Mouse (Mus musculus) heart, postnatal 0 days (tissue): Measurements from ENCODE around the gene Msh5. TPM values are rescaled to one million over a fixed set of nuclear protein-coding genes. Genes with fewer than 3 reads are reported as not detected.

Source experiments
- ATAC-seq: fragments of 200-750 bp; cut with Nextera tagmentation; 2 replicates; pipeline ENCODE4 v1.8.0; 2017; ENCODE audit warnings: low read depth, moderate number of reproducible peaks, moderate library complexity; ENCODE audit not compliant: insufficient read depth
- DNase-seq: peaks from one replicate; pipeline ENCODE4 v3.0.0-alpha.2; 2016; ENCODE audit warnings: low spot score
- H3K27ac ChIP-seq: fragments of 300-500 bp; sonication (generic); 2 replicates; pipeline ENCODE4 v1.5.1; 2014; ENCODE audit warnings: low read depth, mild to moderate bottlenecking
- H3K27me3 ChIP-seq: fragments of 300-500 bp; sonication (generic); 2 replicates; pipeline ENCODE4 v1.6.1; 2014; ENCODE audit warnings: low read length, mixed read lengths; ENCODE audit not compliant: control insufficient read depth, insufficient read depth
- H3K36me3 ChIP-seq: fragments of 300-500 bp; sonication (generic); replicated peaks from 2 replicates; pipeline ENCODE4 v1.6.1; 2014; ENCODE audit warnings: low read length, mixed read lengths; ENCODE audit not compliant: control insufficient read depth, insufficient read depth
- H3K4me1 ChIP-seq: fragments of 300-500 bp; sonication (generic); 2 replicates; pipeline ENCODE4 v1.6.1; 2014; ENCODE audit warnings: antibody characterized with exemption; ENCODE audit not compliant: control insufficient read depth, insufficient read depth
- H3K4me2 ChIP-seq: fragments of 300-500 bp; sonication (generic); 2 replicates; pipeline ENCODE4 v1.6.1; 2014; ENCODE audit warnings: low read depth, mild to moderate bottlenecking, low read length, moderate library complexity
- H3K4me3 ChIP-seq: fragments of 300-500 bp; sonication (generic); 2 replicates; pipeline ENCODE4 v1.5.1; 2014; ENCODE audit warnings: low read depth, low read length
- H3K9ac ChIP-seq: fragments of 300-500 bp; sonication (generic); replicated peaks from 2 replicates; pipeline ENCODE4 v1.6.1; 2014; ENCODE audit warnings: low read depth, low read length, mixed read lengths
- H3K9me3 ChIP-seq: fragments of 300-500 bp; sonication (generic); replicated peaks from 2 replicates; pipeline ENCODE4 v1.6.1; 2016; ENCODE audit warnings: low read length; ENCODE audit not compliant: control insufficient read depth
- CTCF ChIP-seq: IDR thresholded peaks from 2 replicates; pipeline ENCODE4 v1.5.1; 2016; ENCODE audit warnings: antibody characterized with exemption, control low read depth, low read depth
- EP300 ChIP-seq: IDR thresholded peaks from 2 replicates; pipeline ENCODE4 v1.6.1; 2016; ENCODE audit warnings: antibody characterized with exemption, low read depth
- WGBS: fragments of 180-500 bp; shearing (Covaris S2); extraction: QIAGEN DNeasy Blood & Tissue Kit; methylation state at CpG from one replicate; pipeline ENCODE4 v1.1.7; 2014; 5-methylcytosine and 5-hydroxymethylcytosine counted together
- polyA plus RNA-seq: library from polyadenylated mRNA; unstranded; fragments of >200 nt; fragmentation: Nextera tagmentation; extraction: Ambion mirVana; gene quantifications from 2 replicates; pipeline ENCODE4 v1.2.1, GENCODE M21; 2015
- total RNA-seq: library from RNA; depleted of rRNA; stranded (reverse); fragments of >200 nt; gene quantifications from 2 replicates; pipeline ENCODE4 v1.2.3, GENCODE M21; 2014; ENCODE audit warnings: low replicate concordance

Msh5 gene
- total and polyA plus RNA-seq, 2 experiments from 2014 or later: 1.2 to 1.4 TPM

GRCm38 (mm10) chr17:35055691-35056495, 9.3 kb upstream of the Msh5 start:
- Histone ChIP-seq H3K4me1 (0 out of 2 replicates have a peak, but pooled peaks cover 7% of the 10 kb centered on the region), H3K36me3 (peaks cover 64% of the 10 kb centered on the region), H3K27me3 (no peaks in the 10 kb centered on the region), H3K4me2 (no peak overlapping the region), H3K27ac (peak overlapping the region; percentile 32; the same call in 1 of the 2 replicates), H3K9me3 (no peaks in the 10 kb centered on the region), H3K9ac (no peak overlapping the region), H3K4me3 (no peak overlapping the region)
- ATAC-seq (no peak), DNase-seq (no peak)
- WGBS: 73% methylated on average over 7 of the region's 7 CpGs
- TF ChIP-seq EP300: no peak

GRCm38 (mm10) chr17:35052271-35052798, 5.8 kb upstream of the Msh5 start:
- H3K9me3 ChIP-seq: no peaks in the 10 kb centered on the region
- H3K27me3 ChIP-seq: no peaks in the 10 kb centered on the region
- H3K4me3 ChIP-seq: peak overlapping the region; percentile 80
- peak overlapping the region; percentile 98 for H3K27ac ChIP-seq
- peaks cover 48% of the 10 kb centered on the region for H3K36me3 ChIP-seq
- peaks cover 16% of the 10 kb centered on the region for H3K4me1 ChIP-seq
- 63% methylated on average over 12 of the region's 12 CpGs for WGBS
- no peak for DNase-seq
- peak overlapping the region; percentile 92 for H3K4me2 ChIP-seq
- ATAC-seq: no peak
- H3K9ac ChIP-seq: peak overlapping the region; percentile 31; the same call in 1 of the 2 replicates
- TF ChIP-seq CTCF (no peak), EP300 (no peak)

- peak overlapping the region; percentile 80 for H3K4me3 ChIP-seq
- DNase-seq (peak; percentile 93), ATAC-seq (peak; percentile 71)
- TF ChIP-seq EP300 (peak; percentile 84), CTCF (no peak)
- H3K9me3 ChIP-seq: no peaks in the 10 kb centered on the region
- peaks cover 40% of the 10 kb centered on the region for H3K36me3 ChIP-seq
- H3K27ac ChIP-seq: peak overlapping the region; percentile 98
- H3K4me1 ChIP-seq: peaks cover 16% of the 10 kb centered on the region
- H3K27me3 ChIP-seq: no peaks in the 10 kb centered on the region
- WGBS: under 1% methylated on average over 21 of the region's 21 CpGs
- peak overlapping the region; percentile 92 for H3K4me2 ChIP-seq
- H3K9ac ChIP-seq: peak overlapping the region; percentile 90
Measured at GRCm38 (mm10) chr17:35051156-35052086, 4.9 kb upstream of the Msh5 start.

- ATAC-seq: peak; percentile 16
Measured at GRCm38 (mm10) chr17:35050126-35050750, 3.7 kb upstream of the Msh5 start.

GRCm38 (mm10) chr17:35049561-35050016, 3.0 kb upstream of the Msh5 start, which contains the start of gene Clic1:
TSS of gene Clic1 (plus strand) at chr17:35049966.
- ATAC-seq (peak; percentile 11), DNase-seq (peak; percentile 70)
- Histone ChIP-seq H3K27ac (peak within 1 kb of the TSS; percentile 98), H3K27me3 (no peaks in the 10 kb centered on the region), H3K36me3 (peaks cover 22% of the 10 kb centered on the region), H3K9ac (peak within 1 kb of the TSS; percentile 90), H3K9me3 (no peaks in the 10 kb centered on the region), H3K4me3 (peak within 1 kb of the TSS; percentile 80), H3K4me1 (peaks cover 33% of the 10 kb centered on the region), H3K4me2 (peak within 1 kb of the TSS; percentile 92)
- TF ChIP-seq CTCF (peak; percentile 31), EP300 (no peak)
- WGBS: under 1% methylated on average over 11 of the region's 11 CpGs

More at GRCm38 (mm10) chr17:35050126-35050750, 3.7 kb upstream of the Msh5 start:
- under 1% methylated on average over 27 of the region's 27 CpGs for WGBS
- peaks cover 28% of the 10 kb centered on the region for H3K36me3 ChIP-seq
- peak overlapping the region; percentile 90 for H3K9ac ChIP-seq
- peak overlapping the region; percentile 92 for H3K4me2 ChIP-seq
- peak overlapping the region; percentile 98 for H3K27ac ChIP-seq
- H3K4me1 ChIP-seq: peaks cover 26% of the 10 kb centered on the region
- no peaks in the 10 kb centered on the region for H3K9me3 ChIP-seq
- DNase-seq: peak; percentile 76
- H3K4me3 ChIP-seq: peak overlapping the region; percentile 80
- no peak for TF ChIP-seq CTCF
- TF ChIP-seq EP300: no peak
- no peaks in the 10 kb centered on the region for H3K27me3 ChIP-seq
